Mouse (Mus musculus): ENCODE data around the gene Nek5. TPM values are rescaled to one million over a fixed set of nuclear protein-coding genes. Genes with fewer than 3 reads are reported as not detected.

Nek5 gene
- total RNA-seq, 2 experiments from 2014 or later, result not detected

GRCm38 (mm10) chr8:22037022-22037421, 87.8 kb downstream of the Nek5 start:
- intact Hi-C loops (cut with DNase I; ENCODE audit: low total_unique reads), result no loop called here
- no peak for DNase-seq

GRCm38 (mm10) chr8:22036137-22036536, 88.7 kb downstream of the Nek5 start:
- no peak for DNase-seq
- intact Hi-C loops (cut with DNase I; ENCODE audit: low total_unique reads), result no loop called here

- intact Hi-C loops (cut with DNase I; ENCODE audit: low total_unique reads), result no loop called here
- DNase-seq, result no peak
Measured at GRCm38 (mm10) chr8:22030990-22031389, 93.9 kb downstream of the Nek5 start.

DNA sequence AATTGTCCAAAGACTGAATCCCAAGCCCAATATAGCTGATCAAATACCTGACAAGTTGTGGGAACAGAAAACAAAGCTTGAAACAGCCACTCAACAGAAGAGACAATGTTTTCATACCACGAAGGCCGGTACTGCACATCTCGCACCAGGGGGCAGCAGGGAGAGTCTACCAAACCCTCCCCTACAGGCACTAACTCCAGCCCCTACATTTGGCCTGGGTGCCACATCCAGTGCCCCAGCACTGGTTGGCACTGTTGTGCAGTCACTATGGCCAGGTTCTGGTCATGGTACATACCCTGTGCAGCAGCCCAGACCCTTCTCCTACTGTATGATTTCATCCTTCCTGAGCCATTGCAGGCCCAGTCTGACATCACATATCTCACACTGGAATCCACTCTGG, 95.9 kb downstream of the Nek5 start:
- no peak for DNase-seq
- intact Hi-C loops (cut with DNase I; ENCODE audit: low total_unique reads), result no loop called here

DNA sequence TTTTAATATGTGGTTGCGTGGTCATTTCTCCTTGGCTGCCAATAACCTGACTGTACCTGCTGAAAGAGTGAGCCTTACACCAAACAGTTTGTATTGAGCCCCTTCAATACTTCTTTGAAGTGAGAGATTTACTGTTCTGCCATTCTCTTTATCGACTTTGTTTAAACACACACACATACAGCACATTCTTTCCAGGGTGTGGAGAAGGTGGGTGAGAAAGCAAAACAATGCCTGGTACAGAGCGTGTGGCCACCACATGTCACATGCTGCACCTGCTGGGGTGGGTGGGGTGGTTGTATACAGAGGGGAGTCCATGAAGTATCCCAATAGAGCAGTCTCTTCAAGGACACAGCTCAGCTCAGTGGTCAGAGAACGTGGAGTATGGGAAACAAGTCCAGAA, 99.6 kb downstream of the Nek5 start:
- intact Hi-C loops (cut with DNase I; ENCODE audit: low total_unique reads), result no loop called here
- no peak for DNase-seq

Other genes with a start within 250 kb of the Nek5 start
- gene Defb9, start 239.6 kb downstream of the Nek5 start, total RNA-seq (2021), result not detected
- gene Defb11, start 218.6 kb downstream of the Nek5 start, total RNA-seq (2021), result not detected
- not detected for gene Defb15, start 192.3 kb downstream of the Nek5 start, total RNA-seq (2021)
- not detected for gene Defb35, start 186.7 kb downstream of the Nek5 start, total RNA-seq (2021)
- not detected for gene Defb13, start 178.3 kb downstream of the Nek5 start, total RNA-seq (2021)
- gene Fam90a1a, start 166.3 kb downstream of the Nek5 start, total RNA-seq (2021), result not detected
- gene Ccdc70, start 155.3 kb downstream of the Nek5 start, total RNA-seq (2021), result not detected
- gene Atp7b, start 64.7 kb downstream of the Nek5 start, total RNA-seq (2021), result under 1 TPM; 0.04 to 0.06 TPM
- 1 to 10 TPM; 6.0 to 6.2 TPM for gene Alg11, start 64.3 kb downstream of the Nek5 start, total RNA-seq (2021)
- 1 to 10 TPM; 2.5 to 3.6 TPM for gene Nek3, start 41.4 kb upstream of the Nek5 start, total RNA-seq (2021)
- 1 to 10 TPM; 2.9 to 3.2 TPM for gene Ckap2, start 60.8 kb upstream of the Nek5 start, total RNA-seq (2021)
- 10 to 100 TPM; 27.3 to 27.4 TPM for gene Vps36, start 67.8 kb upstream of the Nek5 start, total RNA-seq (2021)
- gene Thsd1, start 102.3 kb upstream of the Nek5 start, total RNA-seq (2021), result 1 to 10 TPM; 4.1 to 4.2 TPM
- not detected for gene Tpte, start 158.4 kb upstream of the Nek5 start, total RNA-seq (2021)

All from gastrocnemius, postnatal 14 days (tissue).